In genomic region chr10:101808768-101809167, GRCm38 (mm10) we compare ENCODE assay signal across 26 mouse cellular contexts.
"Had no signal": no experiment of that assay in that cellular context is flagged by ENCODE, and none has a peak within 500 bp of the region (broad histone marks: within the 10 kb centered on the region; RNA-seq: fewer than 3 reads in every experiment).

No protein-coding gene starts in this region.

- H3K36me3 ChIP-seq: kidney, embryonic 15.5 days; limb, embryonic 10.5 days; limb, embryonic 13.5 days; liver, embryonic 12.5 days; liver, embryonic 15.5 days; lung, embryonic 15.5 days; midbrain, embryonic 10.5 days; midbrain, embryonic 13.5 days; neural tube, embryonic 13.5 days had no signal

- H3K4me3 ChIP-seq: kidney, embryonic 15.5 days; left cerebral cortex, adult 2 months; limb, embryonic 10.5 days; limb, embryonic 13.5 days; liver, embryonic 12.5 days; liver, embryonic 15.5 days; lung, embryonic 15.5 days; megakaryocyte, embryonic 14.5 days; midbrain, embryonic 10.5 days; midbrain, embryonic 13.5 days; myocyte; neural tube, embryonic 13.5 days had no signal

- H3K4me1 ChIP-seq: kidney, embryonic 15.5 days; limb, embryonic 10.5 days; limb, embryonic 13.5 days; liver, embryonic 12.5 days; liver, embryonic 15.5 days; lung, embryonic 15.5 days; megakaryocyte, embryonic 14.5 days; midbrain, embryonic 10.5 days; midbrain, embryonic 13.5 days; neural tube, embryonic 13.5 days had no signal

- H3K9ac ChIP-seq: kidney, embryonic 15.5 days; limb, embryonic 13.5 days; liver, embryonic 12.5 days; liver, embryonic 15.5 days; lung, embryonic 15.5 days; midbrain, embryonic 13.5 days; neural tube, embryonic 13.5 days had no signal

- H3K9me3 ChIP-seq: kidney, embryonic 15.5 days; limb, embryonic 10.5 days; limb, embryonic 13.5 days; liver, embryonic 12.5 days; liver, embryonic 15.5 days; lung, embryonic 15.5 days; megakaryocyte, embryonic 14.5 days; midbrain, embryonic 10.5 days; midbrain, embryonic 13.5 days; neural tube, embryonic 13.5 days had no signal

- ATAC-seq: liver, embryonic 12.5 days; midbrain, embryonic 13.5 days; midbrain, embryonic 16.5 days had no signal

- DNase-seq: kidney, adult 8-10 months; kidney, postnatal 10 days; kidney, postnatal 4 days; layer of hippocampus, adult 9-11 months; layer of hippocampus, postnatal 36 days; liver; lung, adult 18-20 months; lung, postnatal 10 days; lung, postnatal 36 days; retina, postnatal 1 day; thymus, adult 2 months; thymus, postnatal 14 days; thymus, postnatal 4 days had no signal

- H3K27me3 ChIP-seq: kidney, embryonic 15.5 days; limb, embryonic 13.5 days; liver, embryonic 12.5 days; liver, embryonic 15.5 days; lung, embryonic 15.5 days; megakaryocyte, embryonic 14.5 days; midbrain, embryonic 13.5 days; neural tube, embryonic 13.5 days had no signal

- H3K4me2 ChIP-seq: kidney, embryonic 15.5 days; limb, embryonic 13.5 days; liver, embryonic 12.5 days; liver, embryonic 15.5 days; lung, embryonic 15.5 days; midbrain, embryonic 13.5 days; neural tube, embryonic 13.5 days had no signal

- H3K27ac ChIP-seq: kidney, embryonic 15.5 days; left cerebral cortex, adult 2 months; limb, embryonic 10.5 days; limb, embryonic 13.5 days; liver, embryonic 12.5 days; liver, embryonic 15.5 days; lung, embryonic 15.5 days; midbrain, embryonic 10.5 days; midbrain, embryonic 13.5 days; neural tube, embryonic 13.5 days had no signal
